Mouse (Mus musculus) testis, postnatal 10 days (tissue): ENCODE measurements at regions not wholly inside any gene's neighbourhood (a gene's known extent, or its start where the extent isn't known, plus 50 kb on each side); places are given as distances from the start of the nearest gene placed in this dataset.

Experiments used
- DNase-seq: peaks from one replicate; pipeline ENCODE4 v3.0.0; 2021; ENCODE audit warnings: low spot score

DNA sequence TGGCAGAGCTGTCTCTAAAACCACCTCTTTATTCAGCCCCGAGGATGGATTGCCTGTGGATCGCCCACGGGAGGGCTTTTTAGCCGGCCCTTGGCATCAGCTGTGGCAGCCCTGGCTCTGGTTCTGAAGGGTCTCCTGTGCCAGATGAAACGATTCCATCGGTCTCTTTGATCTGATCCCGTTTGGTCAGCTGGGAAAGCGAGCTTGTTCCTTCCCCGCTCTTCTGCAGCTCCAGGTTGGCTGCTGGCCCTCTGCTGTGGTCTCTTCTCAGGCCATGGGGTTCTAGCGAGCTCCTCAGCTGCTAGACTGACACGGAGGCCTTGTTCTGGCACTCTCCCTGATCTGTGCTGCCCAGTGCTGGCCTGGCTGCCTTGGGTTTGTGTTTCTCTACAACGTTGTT lies 165.6 kb upstream of the Dkk2 start:
- no peak for DNase-seq

DNA sequence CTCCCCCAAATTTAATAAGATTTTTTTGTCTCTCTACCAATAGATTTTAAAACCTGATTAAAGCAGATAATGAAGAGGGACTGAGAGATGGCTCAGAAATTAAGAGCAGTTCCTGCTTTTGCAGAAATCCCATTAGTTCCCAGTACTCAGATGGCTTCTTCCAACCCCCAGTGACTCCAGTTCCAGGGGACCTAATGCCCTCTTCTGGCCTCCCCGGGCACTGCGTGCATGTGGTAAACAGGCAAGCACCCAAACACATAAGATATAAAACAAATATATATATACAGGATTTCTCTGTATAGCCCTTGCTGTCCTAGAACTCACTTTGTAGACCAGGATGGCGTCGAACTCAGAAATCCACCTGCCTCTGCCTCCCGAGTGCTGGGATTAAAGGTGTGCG lies 163.9 kb upstream of the Dkk2 start:
- peak; percentile 53 for DNase-seq

DNA sequence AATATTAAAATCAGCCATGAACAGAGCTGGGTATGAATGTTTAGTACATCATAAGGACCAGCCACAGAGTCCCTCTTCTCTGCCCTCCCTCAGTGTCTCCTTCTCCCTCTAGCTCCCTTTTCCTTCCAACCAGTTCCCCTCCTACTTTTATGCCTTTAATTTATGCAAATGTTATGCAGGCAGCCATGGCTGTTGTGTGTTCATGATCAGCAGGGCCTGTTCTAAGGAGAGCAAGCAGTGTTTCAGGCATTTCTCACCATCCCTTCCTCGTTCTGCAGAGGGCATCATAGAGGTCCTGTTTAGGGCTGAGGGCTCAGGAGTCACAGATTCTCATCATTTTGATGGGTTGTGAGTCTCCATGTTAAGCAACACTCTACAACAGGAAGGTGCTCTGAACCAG lies 162.4 kb upstream of the Dkk2 start:
- no peak for DNase-seq

DNA sequence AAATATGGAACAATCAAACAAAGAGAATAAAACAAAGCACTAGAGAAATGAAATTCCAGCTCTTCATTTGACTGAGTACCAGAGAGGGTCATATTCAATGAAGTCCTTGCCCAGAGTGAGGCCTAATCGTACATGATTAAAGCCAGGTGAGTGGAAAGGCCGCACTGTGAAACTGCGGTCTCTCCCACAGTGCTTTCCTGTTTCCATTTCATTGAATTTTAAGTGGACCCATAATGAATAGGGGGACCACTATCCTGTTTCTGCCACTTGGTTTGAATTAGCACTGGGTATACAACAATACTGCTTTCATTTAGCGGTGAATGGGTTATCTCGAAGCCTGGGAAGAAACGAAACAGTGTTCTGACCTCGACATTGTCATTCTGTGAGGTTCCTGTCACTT lies 144.2 kb upstream of the Dkk2 start:
- no peak for DNase-seq

DNA sequence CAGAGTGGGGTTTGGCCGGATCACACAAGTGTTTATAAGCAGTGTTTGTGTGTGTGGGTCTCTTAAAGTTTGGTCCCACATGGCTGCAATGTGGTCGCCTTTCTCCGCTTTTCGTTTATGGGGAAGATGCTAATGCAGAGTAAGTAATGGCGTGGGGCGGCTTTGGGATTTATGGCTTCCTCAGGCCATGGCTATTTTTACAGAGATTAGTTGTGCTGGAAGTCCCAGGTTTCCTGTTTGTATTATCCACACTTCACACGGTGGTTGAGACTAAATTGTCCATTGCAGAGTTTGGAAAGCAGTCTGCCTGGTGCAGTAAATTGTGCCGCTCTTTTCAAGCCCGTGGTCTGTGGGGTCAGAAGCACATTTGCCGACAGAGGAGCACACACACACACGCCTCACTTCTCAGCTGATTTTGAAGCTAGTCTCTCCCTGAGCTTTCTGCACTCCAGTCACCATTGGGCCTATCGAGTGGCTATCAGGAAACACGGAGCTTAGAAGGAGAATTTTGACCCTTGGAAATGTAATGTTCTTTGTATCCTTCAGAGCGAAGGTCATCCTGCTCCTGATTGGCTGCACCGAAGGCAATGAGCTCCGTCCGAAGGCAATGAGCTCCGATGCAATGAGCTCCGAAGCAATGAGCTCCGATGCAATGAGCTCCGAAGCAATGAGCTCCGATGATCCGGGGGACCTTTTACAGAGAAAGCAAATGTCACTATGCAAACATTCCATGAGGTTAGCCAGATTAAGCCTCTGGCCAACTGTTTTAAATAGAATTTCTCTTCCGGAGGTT lies 142.9 kb upstream of the Dkk2 start:
- no peak for DNase-seq

DNA sequence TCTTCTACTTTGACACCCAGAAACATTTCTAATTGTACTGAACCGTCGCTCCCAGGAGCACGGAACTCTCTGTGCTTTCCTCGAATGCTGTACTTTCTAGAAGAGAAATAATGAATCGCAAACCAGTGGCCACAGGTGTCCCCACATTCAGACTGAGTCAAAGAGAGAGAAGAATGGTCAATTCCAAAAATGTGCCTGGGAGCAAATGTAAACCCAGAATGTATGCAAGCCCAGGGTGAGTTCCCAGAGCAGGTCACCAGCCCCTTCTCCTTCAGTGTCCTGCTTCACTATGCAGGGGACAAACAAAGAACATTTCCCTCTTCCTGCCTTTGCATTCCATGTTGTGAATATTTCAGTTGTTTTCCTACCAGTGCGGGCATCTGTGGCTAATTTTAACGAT lies 141.7 kb upstream of the Dkk2 start:
- DNase-seq, result no peak

DNA sequence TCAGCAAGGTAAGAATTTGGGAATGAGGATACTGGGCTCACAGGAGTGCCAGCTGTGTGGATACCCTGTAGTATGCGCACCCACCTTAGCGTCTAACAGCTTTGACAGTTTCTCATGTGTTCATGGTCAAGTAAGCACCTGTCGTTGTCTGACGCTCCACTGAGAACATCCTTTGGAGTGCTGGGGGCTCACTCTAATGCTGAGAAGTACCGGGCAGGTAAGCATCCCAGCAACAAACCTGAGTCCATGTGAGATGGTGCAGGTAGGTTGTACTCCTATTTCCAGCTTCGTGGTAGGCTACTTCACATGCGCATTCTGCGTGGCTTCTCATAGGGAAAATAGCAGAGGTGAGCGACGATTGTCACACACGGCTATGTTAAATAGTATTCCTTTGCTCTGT lies 129.3 kb upstream of the Dkk2 start:
- no peak for DNase-seq

DNA sequence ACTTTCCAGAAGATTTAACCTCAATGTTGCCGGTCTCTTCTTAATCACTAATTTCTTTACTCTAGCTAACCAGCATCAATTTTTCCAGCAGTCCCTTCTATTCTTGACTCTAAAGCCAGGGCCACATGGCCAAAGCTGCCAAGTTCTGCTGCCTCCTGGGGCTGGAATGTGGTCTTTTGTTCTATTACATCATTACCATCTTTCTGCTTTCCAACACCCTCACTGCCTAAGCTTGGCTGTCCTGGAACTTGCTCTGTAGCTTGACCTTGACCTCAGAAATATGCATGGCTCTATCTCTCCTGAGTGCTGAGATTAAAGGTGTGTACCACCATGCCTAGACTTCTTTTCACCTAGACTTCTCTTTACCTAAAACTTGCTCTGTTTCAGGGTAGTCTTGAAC lies 124.5 kb upstream of the Dkk2 start:
- DNase-seq, result no peak

DNA sequence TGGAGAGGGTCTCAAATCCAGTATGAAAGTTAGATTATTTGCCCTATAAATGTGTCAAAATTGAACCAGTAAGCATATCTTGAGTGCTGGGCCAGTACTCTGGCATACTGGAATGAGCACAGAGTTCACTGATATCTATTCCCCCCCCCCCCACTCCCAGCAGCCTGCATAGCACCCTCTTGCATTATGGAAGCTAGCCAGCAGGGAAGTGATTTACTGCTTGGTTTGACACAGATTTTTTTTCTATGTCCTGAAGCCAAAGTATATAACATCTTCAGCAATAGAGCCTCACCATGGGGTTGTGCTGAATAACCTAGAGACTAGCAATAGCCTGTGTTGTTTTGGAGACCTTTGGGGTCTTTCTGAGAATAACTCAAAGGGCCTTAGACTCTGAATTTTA lies 123.5 kb upstream of the Dkk2 start:
- DNase-seq, result no peak

DNA sequence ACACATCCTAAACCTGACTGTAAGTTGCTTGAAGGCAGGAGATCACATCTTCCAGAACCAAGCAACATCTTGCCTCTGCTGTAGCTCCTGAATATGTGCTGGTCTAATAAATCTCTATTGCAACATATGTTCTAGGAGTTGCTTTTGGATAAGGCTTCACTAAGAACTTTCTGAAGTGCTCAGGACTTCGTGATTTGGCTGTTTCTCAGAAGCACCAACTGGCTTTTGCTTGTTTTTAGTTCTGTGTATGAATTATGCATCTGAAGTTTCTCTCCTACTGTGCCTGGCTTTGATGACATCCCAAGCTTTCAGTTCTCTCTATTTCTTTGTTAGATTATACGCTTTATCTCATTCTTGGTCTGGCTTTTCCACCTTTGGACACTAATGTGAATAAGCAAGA lies 122.2 kb upstream of the Dkk2 start:
- no peak for DNase-seq

DNA sequence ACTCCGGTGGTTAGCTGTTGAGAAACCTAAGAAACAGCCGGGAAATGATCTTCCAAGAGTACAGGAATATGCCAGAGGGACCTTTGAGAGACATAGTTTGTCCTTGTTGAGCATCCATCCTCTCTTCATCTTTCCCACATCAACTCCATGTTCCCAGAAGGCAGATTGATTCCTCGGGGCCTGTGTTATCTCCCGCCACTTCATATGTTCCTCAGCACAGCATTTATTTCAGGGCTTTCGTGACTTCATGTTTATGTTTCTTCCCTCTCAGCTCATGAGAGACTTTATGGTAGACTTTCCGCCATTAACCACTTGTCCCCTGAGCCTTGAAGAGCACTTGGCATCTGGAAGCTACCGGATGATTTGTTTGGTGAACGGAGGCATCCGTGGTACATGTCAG lies 120.1 kb upstream of the Dkk2 start:
- no peak for DNase-seq

DNA sequence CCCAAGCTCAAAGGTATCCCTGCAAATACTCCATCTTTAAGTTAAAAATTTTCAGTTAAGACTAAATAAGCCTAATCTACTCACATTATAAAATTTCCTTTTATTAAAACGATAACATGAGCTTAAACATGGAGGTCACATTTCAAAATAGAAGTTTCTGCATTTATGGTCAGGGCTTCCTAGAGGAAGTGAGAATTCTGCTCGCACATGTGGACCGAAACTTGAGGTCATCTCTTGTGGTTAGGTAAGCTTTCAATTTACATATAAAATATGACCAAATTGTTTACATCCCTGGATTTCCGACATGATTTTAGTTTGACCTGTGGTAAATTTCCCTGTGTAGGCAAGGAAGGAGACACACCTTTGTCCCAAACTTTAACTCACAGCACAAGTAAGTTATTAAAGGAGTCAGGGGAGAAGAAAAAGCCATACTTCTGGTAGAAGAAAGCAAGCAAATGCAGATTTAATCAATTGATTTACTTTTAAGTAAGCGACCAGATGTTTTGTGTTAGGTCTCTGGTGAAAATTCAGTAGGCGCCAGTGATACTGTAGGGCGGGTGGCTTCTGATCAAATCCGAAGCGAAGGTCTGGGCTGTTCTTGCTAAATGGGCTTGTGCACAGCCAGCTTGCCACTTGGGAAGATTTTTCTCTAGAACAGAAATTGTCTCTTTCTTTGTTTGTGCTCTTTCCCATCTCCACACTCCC lies 119.5 kb upstream of the Dkk2 start:
- DNase-seq, result no peak

DNA sequence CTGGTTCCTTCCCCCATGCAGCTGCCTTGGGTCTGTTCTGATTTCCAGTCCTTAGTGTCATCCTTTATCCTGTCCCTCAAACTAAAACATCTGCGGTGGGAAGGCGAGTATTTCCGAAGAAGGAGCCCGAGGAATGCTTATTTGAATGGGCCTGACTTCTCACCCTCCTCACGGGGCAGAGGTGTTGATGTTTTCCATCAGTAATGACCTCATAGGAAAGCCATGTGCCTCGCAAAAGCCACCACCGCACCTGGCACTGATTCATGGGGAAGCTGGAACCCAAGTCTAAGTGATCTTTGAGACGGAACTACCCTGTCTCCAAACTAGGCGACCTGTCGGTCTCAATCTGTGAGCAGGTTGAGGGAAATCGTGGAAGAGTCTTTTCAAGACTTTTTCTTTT lies 117.8 kb upstream of the Dkk2 start:
- DNase-seq, result no peak

DNA sequence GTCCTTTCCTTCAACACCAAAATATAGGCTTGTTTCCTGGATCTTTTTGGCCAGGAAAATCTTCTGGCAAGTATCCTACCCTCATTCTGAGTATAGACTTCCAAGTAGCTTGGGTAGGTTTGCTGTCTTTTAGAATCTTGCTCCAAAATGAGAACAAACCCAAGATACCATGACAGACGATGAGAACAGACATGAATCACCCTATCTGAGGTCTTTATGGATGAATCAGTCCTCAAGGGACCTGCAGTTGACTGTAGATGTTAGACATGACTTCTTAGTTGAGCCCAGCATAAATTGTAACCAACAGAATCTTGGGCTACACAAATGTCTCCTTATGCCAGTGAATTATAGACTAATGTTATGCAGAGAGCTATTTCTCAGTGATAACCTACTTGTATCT lies 114.3 kb upstream of the Dkk2 start:
- no peak for DNase-seq

DNA sequence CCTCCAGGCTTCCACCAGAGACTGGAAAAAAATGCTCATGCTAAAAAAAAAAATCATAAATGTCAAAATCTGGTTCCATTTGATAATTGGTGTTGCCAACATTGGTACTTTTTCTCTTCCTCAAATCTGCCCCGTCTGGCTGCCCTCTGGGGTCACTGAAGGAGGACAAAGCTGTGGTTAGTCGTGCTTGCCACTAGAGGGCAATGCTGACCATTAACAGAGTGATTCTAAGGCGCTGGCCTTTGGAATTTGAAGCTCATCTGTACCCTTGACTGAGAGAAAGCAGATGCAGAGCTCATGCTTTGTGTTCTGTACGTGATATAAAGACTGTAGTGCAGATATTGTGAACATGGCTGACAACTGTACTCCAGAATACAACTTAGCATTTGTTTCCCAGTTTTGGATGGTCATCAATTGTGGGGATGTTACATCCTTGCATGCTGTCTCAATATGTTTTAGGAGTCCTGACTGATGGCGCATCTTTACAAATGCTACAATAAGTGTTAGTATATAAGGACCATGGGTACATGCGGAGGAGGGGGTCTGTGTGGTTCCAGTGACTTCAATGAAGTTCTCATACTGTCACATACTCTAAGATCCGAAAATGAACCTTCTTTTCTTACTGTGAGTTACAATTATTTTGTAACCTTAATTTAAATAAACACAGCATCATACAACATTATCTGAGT lies 109.0 kb upstream of the Dkk2 start:
- peak; percentile 54 for DNase-seq

DNA sequence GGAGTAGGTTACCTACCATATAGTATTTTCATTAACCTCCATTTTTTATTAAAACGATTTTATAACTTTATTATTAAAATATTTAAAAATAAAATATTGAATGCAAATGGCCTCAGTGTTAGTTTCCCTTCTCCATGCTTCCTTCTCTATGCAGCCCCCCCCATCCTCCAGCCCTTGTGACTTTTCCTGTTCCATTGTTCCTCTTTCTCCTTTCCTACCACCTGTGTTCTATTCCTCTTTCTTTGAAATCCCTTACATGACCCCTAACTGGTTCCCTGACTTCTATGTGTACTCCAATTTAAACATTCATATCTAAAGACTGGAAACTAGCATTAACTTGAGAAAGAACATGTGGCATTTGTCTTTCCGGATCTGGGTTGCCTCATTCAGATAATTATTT lies 101.8 kb upstream of the Dkk2 start:
- DNase-seq, result no peak

DNA sequence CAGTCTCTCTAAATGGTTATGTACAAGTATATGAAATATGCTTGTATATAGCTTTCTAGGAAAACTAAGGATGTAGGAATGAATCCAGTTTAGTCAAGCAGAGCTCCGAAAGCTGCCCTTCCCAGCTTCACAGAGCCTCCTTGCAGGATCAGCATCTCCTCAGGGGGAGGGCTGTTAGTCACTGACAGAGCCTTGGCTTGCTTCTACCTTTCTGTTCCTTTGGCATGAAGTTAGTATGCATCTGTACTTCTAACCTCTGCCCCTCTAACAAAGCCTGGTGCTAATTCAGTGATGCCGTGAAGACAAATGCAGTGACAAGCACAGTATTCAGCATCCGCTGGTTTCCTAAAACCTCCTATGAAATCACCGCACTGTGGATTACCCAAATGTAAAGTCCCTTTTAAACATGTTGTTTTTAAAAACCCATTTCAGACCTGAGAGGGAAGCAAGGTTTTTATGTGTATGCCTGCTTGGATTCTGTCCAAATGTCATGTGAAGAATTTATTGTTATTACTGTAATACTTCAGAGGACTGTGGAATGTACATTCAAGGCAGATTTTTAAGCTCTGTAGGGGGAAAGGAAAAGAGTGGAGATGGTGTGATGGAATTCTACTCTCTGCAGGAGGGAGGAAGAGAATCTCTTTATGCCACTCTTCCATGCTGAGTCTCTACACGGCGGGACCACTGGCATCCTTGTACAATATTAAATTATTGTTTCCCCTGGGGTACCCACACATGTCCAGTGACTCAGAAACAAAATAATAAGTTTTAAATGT lies 86.1 kb upstream of the Dkk2 start:
- DNase-seq, result no peak

DNA sequence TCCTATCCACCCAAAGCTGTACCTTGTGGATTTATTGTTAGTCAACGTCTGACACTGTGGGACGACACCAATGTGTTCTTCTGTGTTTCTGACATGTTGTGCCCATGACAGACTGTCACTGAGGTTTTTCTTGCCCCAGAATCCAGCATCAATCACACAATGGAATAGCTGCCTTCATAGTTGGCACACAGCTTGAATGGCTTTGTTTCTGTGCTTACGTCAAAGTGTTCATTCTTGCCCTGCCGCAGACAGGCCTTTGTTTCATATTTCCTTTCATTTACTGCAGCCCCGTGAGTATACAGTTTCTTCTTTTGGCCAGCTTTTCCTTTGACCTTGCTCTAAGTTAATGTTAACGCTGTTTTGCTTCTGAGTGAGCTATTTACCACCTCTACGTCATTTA lies 78.9 kb upstream of the Dkk2 start:
- DNase-seq, result no peak

DNA sequence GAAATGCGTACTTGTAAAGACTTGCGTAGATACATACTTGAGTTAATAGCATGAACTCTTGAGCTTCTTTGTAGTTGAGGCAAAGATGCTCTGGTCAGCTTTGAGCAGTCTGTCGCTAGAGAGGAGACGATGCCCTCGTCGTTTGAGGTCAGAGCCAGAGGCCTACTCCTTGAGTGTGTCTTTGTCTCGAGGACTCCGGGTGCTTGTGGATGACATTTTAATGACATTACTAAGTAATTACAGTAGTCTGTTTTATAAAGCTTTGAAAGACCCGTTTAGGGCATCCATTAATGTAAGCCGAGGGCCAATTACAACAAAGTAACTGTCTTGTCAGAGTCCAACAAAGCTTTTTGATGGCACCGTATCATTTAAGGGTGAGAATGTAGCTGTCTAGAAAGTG lies 78.2 kb upstream of the Dkk2 start:
- no peak for DNase-seq

DNA sequence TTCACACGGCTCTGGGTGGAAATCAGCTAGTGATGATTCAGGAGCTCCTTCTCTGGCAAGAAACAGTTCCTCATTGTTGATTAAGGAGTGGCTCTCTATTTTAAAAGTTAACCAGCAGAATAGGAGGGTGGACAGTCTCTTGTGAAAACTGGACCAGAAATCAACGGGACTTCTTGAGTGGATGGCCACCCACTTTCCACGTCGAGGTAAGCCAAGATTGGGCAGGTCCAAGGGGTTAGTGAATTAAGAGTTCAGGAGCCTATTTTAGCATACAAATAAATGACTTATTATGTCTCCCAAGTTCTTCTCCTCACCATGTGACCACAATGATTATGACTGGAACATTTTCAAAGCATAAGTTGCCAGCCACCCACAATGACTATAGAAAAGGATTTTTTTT lies 77.7 kb upstream of the Dkk2 start:
- DNase-seq, result no peak

DNA sequence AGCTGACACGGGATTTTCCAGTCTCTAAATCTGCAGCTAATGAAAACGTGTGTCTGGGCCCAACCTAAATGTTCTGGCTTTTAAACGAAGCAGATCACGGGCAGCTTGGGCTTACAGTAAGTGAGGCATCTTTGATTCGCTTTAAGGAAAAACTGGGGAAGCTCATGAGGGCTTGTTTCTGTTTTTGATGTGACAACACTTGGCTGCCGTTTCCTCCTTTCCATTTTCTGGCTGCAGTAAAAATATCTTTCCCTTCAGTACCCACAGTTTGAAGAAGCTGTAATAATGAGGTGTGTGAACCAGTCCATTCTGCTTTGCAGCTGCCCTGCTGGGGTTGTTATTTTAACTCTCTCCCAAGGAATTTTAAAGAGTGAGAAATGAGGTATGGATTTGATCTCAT lies 69.9 kb upstream of the Dkk2 start:
- no peak for DNase-seq

DNA sequence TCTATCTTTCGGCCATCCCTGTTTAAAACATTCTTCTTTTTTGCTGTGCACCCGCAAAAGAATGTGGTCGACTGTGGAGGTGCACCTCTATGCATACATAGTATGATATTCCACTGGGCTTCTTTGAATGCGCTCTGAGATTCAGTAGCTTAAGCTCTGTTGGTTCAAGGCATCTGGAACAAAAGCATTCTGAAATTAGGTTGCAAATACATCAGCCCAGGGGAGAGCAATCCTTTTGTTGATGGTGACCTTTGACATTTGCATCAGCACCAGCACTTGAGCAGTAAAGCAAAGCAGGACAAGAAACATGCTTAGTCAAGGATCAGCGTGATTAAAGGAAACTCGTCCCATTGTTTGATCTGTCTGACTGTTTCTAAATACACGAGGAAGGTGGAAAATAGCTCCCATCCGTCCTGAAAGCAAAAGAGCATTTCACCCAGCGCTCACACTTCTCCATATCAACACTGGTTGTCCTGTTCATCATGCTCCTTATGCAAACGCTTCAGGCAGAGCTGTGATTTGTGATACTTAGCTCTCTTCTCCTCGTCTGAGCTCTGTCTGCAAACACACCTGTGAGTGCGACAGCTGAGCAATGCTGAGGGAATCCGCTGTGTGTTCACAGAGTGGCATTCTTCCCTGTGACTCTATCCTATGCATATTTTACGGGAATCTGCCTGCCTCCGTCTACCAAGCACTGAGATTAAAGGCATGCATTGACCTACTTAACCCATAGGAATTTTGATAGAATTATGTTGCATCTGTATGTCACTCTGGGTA lies 67.4 kb upstream of the Dkk2 start:
- DNase-seq, result no peak
